Mouse (Mus musculus) embryonic fibroblast, embryonic 13.5 days (primary cell): ENCODE data around the gene Tigd4. TPM values are rescaled to one million over a fixed set of nuclear protein-coding genes. Genes with fewer than 3 reads are reported as not detected.

Source experiments
- H3K27ac ChIP-seq: 2 replicates; pipeline ENCODE4 v1.5.1; 2012; ENCODE audit warnings: low read length, control low read depth, inconsistent platforms; ENCODE audit not compliant: insufficient read depth
- H3K4me1 ChIP-seq: 2 replicates; pipeline ENCODE4 v1.6.1; 2011; ENCODE audit warnings: low read length; ENCODE audit not compliant: control insufficient read depth, insufficient read depth
- H3K4me3 ChIP-seq: 2 replicates; pipeline ENCODE4 v1.5.1; 2011; ENCODE audit warnings: mild to moderate bottlenecking, control low read depth, low read length; ENCODE audit not compliant: insufficient read depth
- CTCF ChIP-seq: IDR thresholded peaks from 2 replicates; pipeline ENCODE4 v1.5.1; 2011; ENCODE audit warnings: mild to moderate bottlenecking, control low read depth, low read length, moderate library complexity, borderline replicate concordance; ENCODE audit not compliant: insufficient read depth
- POLR2A ChIP-seq: IDR thresholded peaks from 2 replicates; pipeline ENCODE4 v1.6.1; 2011; ENCODE audit warnings: low read depth, mild to moderate bottlenecking, control low read depth, low read length, moderate library complexity
- polyA plus RNA-seq: library from polyadenylated mRNA; stranded (reverse); fragments of >200 nt; gene quantifications from 2 replicates; pipeline ENCODE4 v1.2.4, GENCODE M21; 2011; ENCODE audit warnings: low read depth; ENCODE audit not compliant: missing spikeins, insufficient read length

Tigd4 gene
- polyA plus RNA-seq, 1 experiment = not detected

DNA sequence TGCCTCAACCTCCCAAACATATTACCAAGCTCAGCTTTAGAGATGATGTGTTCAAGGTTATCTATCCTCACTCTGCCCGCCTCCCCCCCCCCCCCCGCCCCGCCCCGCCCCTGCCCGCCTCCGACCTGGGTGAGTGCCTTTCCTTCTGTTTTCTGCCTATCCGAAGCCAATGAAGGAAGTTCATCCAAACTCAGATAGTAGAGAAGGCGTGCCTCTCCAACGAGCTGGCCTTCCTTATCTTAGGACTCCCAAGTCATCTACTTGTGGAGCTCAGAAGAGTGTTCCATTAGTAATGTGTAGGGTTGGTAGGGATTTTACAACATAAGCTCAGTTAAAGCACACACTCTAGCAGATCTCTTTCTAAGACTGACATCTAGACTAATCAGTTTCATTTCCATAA is 9.8 kb downstream of the Tigd4 start:
- no peak overlapping the region for H3K4me3 ChIP-seq
- TF ChIP-seq POLR2A = no peak
- TF ChIP-seq CTCF = no peak
- H3K27ac ChIP-seq = no peak overlapping the region
- no peaks in the 10 kb centered on the region for H3K4me1 ChIP-seq

DNA sequence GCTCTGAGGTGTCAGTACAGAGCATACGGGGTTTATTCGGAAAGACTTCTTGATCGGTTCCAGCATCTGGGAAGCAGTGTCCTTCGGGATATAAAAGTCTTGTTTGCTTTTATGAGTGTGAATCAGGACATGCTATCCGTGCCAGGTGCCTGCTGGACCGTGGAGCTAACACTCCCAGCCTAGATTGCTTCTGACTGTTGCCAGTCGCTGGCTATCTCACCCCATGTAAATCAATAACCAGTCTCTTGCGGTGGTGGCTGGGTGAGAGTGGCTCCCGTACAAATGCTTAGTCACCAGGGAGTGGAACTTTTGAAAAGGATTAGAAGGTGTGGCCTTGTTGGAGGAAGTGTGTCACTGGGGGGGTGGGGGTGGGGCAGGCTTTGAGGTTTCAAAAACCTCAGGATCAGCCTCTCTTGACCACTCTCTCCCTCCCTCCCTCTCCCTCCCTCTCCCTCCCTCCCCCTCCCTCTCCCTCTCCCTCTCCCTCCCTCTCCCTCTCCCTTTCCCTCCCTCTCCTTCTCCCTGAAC is 16.9 kb downstream of the Tigd4 start:
- H3K27ac ChIP-seq = no peak overlapping the region
- no peaks in the 10 kb centered on the region for H3K4me1 ChIP-seq
- TF ChIP-seq POLR2A (no peak), CTCF (no peak)
- H3K4me3 ChIP-seq = no peak overlapping the region

DNA sequence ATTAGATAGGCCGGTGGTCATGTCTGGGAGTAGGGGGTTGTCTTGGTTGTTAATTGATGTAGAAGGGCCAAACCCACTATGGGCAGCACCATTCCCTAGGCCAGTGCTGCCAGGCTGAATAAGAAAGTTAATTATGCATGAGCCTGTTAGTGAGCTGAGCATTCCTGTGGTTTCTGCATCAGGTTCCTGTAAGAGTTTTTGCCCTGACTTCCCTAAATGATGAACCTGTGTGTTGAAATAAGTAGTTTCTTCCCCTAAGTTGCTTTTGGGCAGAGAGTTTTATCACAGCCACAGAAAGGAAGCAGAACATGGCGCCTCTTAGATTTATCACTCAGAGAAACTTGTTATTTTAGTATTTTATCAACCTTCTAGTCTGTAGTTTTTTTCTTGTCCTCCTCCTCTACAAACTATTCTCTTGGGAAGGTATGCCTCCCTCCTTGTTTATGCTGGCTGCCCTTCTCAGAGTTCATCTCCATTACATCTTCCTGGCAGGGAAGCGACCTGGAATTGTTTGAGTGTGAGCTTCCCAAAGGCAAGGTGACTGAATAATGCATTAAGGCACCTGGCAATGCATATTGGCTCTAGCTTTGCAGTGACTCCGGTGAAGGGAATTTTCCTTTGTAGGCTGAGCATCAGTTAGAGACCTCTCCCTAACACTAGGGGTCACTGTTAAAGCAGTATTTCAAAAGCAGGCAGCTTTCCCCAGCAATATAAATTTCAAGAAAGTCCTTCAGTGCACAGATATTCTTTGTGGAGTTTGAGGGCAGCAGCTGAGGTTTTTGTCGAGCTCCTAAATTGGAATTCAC is 21.9 kb downstream of the Tigd4 start:
- Histone ChIP-seq H3K4me1 (no peaks in the 10 kb centered on the region), H3K27ac (no peak overlapping the region), H3K4me3 (no peak overlapping the region)
- TF ChIP-seq POLR2A (no peak), CTCF (no peak)

DNA sequence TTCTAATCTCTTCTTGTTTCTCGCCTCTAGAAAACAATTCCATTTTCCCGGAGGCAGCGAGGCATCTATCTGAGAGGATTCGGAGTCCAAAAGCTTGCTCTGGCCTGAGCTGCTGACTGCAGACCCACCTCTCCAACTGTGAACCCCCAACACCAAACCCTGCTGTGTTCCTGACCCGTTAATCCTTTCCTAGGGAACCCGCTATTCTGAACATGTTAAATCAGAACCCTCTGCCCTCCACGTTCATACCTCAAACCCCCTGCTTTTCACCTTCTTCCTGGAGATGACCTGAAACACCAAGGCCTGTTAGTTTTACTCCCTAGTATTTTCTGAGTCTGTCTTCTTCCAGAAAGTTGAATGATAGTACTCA is 22.5 kb downstream of the Tigd4 start:
- Histone ChIP-seq H3K4me3 (no peak overlapping the region), H3K27ac (no peak overlapping the region), H3K4me1 (no peaks in the 10 kb centered on the region)
- TF ChIP-seq POLR2A (no peak), CTCF (no peak)

DNA sequence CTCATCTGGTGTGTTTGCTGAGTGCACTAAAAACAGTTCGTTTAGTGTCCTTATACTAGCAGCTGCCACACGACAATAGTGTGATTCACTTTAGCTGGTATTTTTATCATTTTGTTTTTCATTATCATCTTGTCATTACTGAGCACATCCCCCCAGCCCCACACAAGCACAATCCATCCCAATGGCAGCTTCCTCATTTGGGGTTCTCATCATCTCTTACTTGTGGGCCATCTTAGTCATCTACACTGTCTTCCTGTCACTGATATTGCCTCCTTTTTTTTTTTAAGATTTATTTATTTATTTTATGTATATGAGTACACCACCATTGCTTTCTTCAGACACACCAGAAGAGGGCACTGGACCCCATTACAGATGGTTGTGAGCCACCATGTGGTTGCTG is 25.3 kb downstream of the Tigd4 start:
- TF ChIP-seq CTCF (no peak), POLR2A (no peak)
- no peaks in the 10 kb centered on the region for H3K4me1 ChIP-seq

DNA sequence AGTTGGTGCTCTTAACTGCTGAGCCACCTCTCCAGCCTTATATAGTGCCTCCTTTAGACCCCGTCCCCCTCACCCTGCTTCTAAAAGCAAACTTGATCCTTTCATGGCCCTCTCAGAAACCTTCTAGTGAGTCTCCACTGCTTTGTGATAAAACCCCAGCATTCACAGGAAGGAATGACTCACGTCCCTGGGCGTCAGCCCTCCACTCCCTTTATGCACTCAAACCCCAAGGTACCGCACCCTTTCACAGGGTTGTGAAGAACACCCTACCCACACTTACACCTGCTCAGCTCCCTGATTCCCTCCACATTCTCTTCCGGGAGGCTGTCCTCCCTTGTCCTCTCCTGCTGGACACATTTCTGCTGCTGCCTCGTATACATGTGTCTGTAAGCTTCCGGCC is 25.7 kb downstream of the Tigd4 start:
- TF ChIP-seq CTCF = no peak
- no peak for TF ChIP-seq POLR2A
- Histone ChIP-seq H3K4me1 (no peaks in the 10 kb centered on the region), H3K27ac (no peak overlapping the region), H3K4me3 (no peak overlapping the region)

More for the DNA sequence above, 25.3 kb downstream of the Tigd4 start:
- Histone ChIP-seq H3K4me3 (no peak overlapping the region), H3K27ac (no peak overlapping the region)

DNA sequence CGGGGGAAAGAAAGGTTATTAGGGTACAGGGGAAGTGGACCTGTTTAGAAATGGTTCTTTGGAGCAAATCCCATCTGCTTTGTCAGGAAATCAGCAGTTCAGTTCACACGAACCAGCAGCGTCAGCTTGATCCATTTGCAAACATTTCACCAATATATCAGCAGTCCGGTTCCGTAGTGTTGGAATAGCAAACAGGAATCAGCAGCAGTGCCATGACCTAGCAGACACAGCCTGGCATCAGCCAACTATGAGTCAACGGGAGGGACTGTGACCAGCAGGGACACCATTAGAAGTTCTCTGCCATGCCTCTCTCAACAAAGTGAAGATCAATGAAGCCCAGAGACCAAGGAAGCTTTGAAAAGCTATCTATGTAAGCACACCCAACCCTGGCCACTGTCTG is 26.4 kb downstream of the Tigd4 start:
- Histone ChIP-seq H3K27ac (no peak overlapping the region), H3K4me3 (no peak overlapping the region), H3K4me1 (no peaks in the 10 kb centered on the region)
- no peak for TF ChIP-seq CTCF
- no peak for TF ChIP-seq POLR2A

DNA sequence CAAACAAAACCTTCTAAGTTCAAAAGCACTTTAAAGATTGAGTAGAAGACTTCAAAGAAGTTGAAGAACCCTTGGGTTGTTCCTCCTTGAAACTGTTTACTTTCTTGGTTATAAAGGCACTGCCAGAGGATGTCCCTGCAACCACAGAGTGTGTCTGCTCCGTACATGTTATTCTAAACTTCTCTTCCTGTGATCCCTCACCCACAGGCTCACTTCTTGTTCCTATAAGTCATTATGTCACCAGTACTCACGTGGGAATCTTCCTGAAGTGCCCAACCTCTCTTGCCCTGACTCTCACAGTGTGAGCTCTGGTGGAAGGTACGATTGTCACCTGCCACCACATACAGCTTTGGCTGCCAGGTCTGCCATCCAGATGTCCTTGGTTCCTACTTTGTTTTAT is 28.7 kb downstream of the Tigd4 start:
- H3K4me3 ChIP-seq = no peak overlapping the region
- H3K27ac ChIP-seq = no peak overlapping the region
- H3K4me1 ChIP-seq = no peaks in the 10 kb centered on the region
- no peak for TF ChIP-seq POLR2A
- no peak for TF ChIP-seq CTCF

DNA sequence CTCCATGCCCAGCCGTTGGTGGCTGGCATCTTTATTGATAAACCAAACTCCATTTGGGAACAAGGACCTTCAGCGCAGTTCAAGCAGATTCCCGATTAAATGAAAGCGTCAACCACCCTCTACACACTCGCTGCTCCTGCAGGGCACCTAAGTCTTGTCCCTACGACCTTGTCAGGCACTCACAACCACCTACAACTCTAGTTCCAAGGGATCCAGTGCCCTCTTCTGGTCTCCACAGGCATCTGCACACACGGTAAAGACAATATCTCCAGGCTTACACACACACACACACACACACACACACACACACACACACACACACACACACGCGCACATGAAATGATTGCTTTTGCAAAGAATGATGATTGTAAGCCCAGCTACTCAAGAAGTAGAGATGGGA is 38.2 kb downstream of the Tigd4 start:
- no peaks in the 10 kb centered on the region for H3K4me1 ChIP-seq
- no peak overlapping the region for H3K4me3 ChIP-seq
- H3K27ac ChIP-seq = no peak overlapping the region
- TF ChIP-seq CTCF (no peak), POLR2A (no peak)

DNA sequence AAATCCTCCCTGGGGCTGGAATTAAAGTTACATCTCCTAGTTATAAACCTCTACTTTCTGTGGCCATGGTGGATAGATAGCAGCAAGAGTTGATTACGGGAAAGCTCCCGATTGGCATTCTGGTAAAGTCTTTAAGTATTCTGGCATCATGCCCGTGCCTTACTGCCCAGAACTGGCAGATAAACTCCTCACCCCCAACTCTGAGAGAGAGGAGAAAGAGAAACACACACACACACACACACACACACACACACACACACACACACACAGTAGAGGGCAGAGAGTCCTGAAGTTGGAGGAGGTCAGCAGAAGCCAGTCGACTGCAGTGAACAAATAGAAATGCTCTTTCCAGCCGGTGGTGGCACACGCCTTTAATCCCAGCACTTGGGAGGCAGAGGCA is 43.7 kb downstream of the Tigd4 start:
- Histone ChIP-seq H3K4me1 (no peaks in the 10 kb centered on the region), H3K4me3 (no peak overlapping the region), H3K27ac (no peak overlapping the region)
- TF ChIP-seq CTCF = no peak
- no peak for TF ChIP-seq POLR2A

DNA sequence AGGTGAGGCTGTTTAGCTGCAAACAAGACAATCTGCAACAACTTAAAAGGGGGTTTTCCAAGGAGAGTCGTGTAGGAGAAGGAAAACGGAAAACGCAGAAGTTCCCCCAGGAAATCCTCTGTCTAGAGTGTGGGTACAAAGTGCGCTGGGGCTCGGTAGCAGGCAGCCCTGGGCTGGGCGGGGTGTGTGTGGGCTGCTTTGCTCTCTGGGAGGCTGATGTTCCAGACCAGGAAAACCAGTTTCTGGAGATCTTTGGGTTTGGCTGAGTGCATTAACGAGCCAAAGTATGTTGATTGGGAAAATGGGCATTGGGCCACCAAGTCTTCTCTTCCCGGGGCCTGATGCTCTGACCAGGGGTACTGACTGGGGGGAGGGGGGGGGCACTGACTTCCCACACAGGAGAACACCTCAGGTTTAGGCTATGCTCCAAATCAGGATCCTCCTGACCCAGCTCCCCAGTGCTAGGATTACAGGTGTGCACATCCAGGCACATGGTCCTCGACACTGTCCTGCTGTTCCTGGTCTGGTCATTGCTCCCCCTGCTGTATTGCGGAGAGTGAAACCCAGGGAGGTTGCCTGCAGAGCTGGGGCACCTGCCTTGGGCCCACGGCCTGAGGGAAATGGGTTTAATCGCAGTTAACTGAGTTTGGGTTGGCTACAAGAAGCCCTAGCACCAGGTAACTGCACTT is 44.7 kb downstream of the Tigd4 start:
- no peaks in the 10 kb centered on the region for H3K4me1 ChIP-seq
- TF ChIP-seq CTCF (no peak), POLR2A (no peak)

More for the DNA sequence above, 44.7 kb downstream of the Tigd4 start:
- no peak overlapping the region for H3K27ac ChIP-seq
- no peak overlapping the region for H3K4me3 ChIP-seq
